Mouse (Mus musculus): Measurements from ENCODE around the gene Tuba4a.

Tuba4a gene

GRCm38 (mm10) chr1:75212542-75212941 is 7.1 kb downstream of the Tuba4a start:
- no peak for DNase-seq (ENCODE audit: low read depth, low spot score)

- no peak for DNase-seq (ENCODE audit: low read depth, low spot score)
Measured at GRCm38 (mm10) chr1:75211141-75211708, 8.4 kb downstream of the Tuba4a start.

GRCm38 (mm10) chr1:75210136-75211087 is 9.3 kb downstream of the Tuba4a start, which contains the start of the genes Glb1l and Stk16:
Gene Glb1l (minus strand): TSS chr1:75210813.
Gene Stk16 (plus strand): TSS chr1:75210838.
- peak; percentile 96 for DNase-seq (ENCODE audit: low read depth, low spot score)

- DNase-seq (ENCODE audit: low read depth, low spot score), result no peak
Measured at GRCm38 (mm10) chr1:75208967-75209678, 10.5 kb downstream of the Tuba4a start.

GRCm38 (mm10) chr1:75201236-75201635 is 18.4 kb downstream of the Tuba4a start:
- DNase-seq (ENCODE audit: low read depth, low spot score), result no peak

GRCm38 (mm10) chr1:75192452-75192851 is 27.2 kb downstream of the Tuba4a start:
- DNase-seq (ENCODE audit: low read depth, low spot score), result no peak

- peak; percentile 96 for DNase-seq (ENCODE audit: low read depth, low spot score)
Measured at GRCm38 (mm10) chr1:75191622-75192402, 27.9 kb downstream of the Tuba4a start, which contains the start of the genes Ankzf1 and Atg9a. Gene Ankzf1 (plus strand): TSS chr1:75192151. Gene Atg9a (minus strand): TSS chr1:75192196.

- DNase-seq (ENCODE audit: low read depth, low spot score), result no peak
Measured at GRCm38 (mm10) chr1:75191258-75191621, 28.4 kb downstream of the Tuba4a start.

GRCm38 (mm10) chr1:75190577-75190976 is 29.1 kb downstream of the Tuba4a start:
- DNase-seq (ENCODE audit: low read depth, low spot score), result no peak

- DNase-seq (ENCODE audit: low read depth, low spot score), result no peak
Measured at GRCm38 (mm10) chr1:75187914-75188483, 31.7 kb downstream of the Tuba4a start.

- DNase-seq (ENCODE audit: low read depth, low spot score), result no peak
Measured at GRCm38 (mm10) chr1:75187126-75187525, 32.5 kb downstream of the Tuba4a start.

- DNase-seq (ENCODE audit: low read depth, low spot score), result no peak
Measured at GRCm38 (mm10) chr1:75185495-75185894, 34.2 kb downstream of the Tuba4a start.

GRCm38 (mm10) chr1:75182160-75182559 is 37.5 kb downstream of the Tuba4a start:
- no peak for DNase-seq (ENCODE audit: low read depth, low spot score)

- no peak for DNase-seq (ENCODE audit: low read depth, low spot score)
Measured at GRCm38 (mm10) chr1:75181377-75181870, 38.2 kb downstream of the Tuba4a start.

- no peak for DNase-seq (ENCODE audit: low read depth, low spot score)
Measured at GRCm38 (mm10) chr1:75180741-75181140, 38.9 kb downstream of the Tuba4a start.

- peak; percentile 88 for DNase-seq (ENCODE audit: low read depth, low spot score)
Measured at GRCm38 (mm10) chr1:75180105-75180590, 39.5 kb downstream of the Tuba4a start, which contains the start of gene Abcb6. Gene Abcb6 (minus strand): TSS chr1:75180392.

GRCm38 (mm10) chr1:75179334-75180104 is 40.1 kb downstream of the Tuba4a start:
- DNase-seq (ENCODE audit: low read depth, low spot score), result peak; percentile 79

GRCm38 (mm10) chr1:75168472-75169464 is 50.9 kb downstream of the Tuba4a start, which contains the start of gene Zfand2b:
Gene Zfand2b (plus strand): TSS chr1:75168646.
- DNase-seq (ENCODE audit: low read depth, low spot score), result peak; percentile 92

All from c-Kit-negative CD71-positive TER-119-positive erythroid progenitor cells, embryonic 14.5 days (primary cell).